Mouse (Mus musculus) hindlimb bud, embryonic 11.5 days (tissue): ENCODE data around the gene Col27a1.

Experiments
- DNase-seq: peaks from one replicate; pipeline ENCODE4 v3.0.0-alpha.2; 2012; ENCODE audit warnings: low read depth, low spot score; ENCODE audit errors: extremely low spot score

The Col27a1 gene

GRCm38 (mm10) chr4:63307175-63308062 is 93.6 kb downstream of the Col27a1 start:
- peak; percentile 37 for DNase-seq

DNA sequence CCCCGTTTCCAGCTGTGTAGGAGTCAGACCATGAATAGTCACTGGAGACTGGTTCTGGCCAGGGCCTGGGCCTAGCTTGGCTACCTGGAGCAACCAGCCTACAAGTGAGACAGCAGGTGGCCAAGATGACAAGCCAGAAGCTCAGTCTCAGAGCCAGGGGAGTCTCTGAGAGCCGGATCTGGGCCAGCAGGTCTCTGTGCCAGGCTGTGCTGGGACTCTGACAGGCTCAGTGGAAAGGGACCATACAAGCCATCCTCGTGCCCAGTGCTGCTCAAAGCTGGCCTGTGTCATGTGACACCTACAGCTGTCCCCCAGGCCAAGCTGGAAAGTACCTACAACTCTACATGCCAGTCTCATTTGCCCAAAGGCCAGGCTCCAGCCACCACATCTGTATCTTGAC is 94.5 kb downstream of the Col27a1 start:
- DNase-seq, result no peak

DNA sequence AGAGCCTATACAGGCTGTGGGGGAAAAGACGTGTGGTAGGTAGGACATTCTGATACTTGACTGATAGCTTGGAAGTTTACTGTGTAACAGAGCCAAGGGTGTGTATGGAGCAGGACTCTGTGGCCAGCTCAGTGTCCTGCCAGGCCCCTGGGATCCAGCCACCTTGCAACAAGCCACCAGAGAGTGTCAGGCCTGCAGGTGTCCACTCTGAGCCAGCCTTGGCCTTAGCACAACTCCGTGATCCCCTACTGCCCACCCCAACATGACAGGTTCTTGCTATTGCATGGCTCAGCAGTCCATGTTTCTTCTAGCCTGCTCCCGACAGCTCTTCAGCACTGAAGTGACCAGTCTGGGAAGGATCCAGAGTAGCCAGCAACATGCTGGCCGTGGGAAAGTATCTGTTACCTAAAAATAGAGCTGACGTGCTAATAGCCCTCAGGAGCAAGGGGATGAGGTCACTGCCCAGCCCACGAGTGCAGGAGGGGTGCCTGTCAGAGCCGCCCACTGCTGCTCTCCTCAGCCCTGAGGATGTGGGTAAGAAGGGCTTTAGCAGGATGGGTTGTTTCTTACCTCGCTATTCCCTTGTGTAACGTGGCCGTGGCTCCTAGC is 96.5 kb downstream of the Col27a1 start:
- DNase-seq, result no peak

- no peak for DNase-seq
These were observed 97.6 kb downstream of the Col27a1 start for GRCm38 (mm10) chr4:63311426-63311825.

DNA sequence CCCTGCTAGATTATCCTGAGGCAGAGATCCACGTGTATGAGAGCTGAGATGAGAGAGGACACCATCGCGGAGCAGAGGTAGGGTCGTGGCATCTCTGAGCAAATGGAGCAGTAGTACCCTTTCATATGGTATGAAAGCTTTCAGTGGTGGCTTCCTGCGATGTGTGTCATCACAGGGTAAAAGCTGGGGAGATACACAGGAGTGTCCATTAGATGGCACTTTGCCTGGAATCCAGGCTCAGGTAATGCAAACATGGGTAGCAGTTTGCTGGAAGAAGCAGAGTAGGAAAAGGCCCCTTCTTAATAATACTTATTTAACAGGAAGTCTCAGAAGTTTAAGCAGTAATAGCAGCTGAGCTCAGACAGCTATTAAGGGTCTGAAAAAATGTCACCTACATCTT is 100.3 kb downstream of the Col27a1 start:
- DNase-seq, result no peak

- no peak for DNase-seq
These were observed 102.4 kb downstream of the Col27a1 start for GRCm38 (mm10) chr4:63316076-63316746.

- peak; percentile 12 for DNase-seq
These were observed 105.8 kb downstream of the Col27a1 start for GRCm38 (mm10) chr4:63319566-63319965.

- no peak for DNase-seq
These were observed 109.5 kb downstream of the Col27a1 start for GRCm38 (mm10) chr4:63323275-63323815.

DNA sequence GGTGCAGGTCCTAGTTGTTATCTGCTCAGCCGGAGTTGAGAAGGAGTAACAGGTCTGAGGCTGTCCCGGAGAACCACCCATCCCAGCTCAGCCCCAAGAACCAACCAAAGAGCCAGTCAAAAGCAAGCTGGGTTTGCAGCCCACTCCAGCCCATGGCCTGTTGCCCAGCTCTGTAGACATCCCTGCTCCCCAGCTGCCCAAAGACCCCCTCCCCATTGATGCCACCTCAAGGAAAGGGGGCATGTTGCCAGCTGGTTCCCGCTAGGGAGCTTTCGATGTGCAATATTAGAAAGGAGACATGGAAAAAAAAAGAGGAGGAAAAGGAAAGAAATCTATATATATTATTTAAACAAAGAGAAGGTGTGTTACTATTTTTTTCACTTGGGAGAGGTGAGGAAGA is 119.6 kb downstream of the Col27a1 start:
- DNase-seq, result no peak

DNA sequence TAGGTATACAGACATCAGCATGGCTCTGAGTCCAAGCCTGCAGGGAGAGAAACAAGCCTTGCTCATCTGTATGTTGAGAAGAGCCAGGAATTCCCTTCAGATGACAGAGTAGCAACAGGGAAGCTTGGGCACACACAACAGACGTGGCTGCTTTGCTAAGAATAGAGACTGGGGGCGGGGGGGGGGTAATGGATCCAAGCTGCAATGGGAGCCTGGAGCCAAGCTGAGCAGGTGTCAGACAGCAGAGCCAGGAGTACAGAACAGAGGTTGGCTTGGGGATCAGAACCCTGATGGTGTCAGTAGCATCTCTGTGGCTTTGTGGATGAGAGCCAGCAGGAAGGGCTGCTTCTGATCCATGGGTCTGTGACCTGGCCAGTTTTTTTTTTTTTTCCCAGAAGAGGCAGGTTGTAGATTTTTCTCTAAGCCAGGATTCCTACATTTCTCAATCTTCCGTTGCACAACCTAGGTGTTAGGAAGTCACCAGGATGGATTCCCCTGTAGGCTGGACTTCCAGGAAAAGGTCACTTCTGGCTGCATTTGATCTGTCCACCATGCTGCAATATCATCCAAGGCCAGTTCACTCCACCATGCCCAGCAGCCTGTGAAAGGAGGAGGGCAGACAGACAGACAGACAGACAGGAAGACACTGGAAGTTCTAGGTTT is 124.7 kb downstream of the Col27a1 start:
- no peak for DNase-seq

GRCm38 (mm10) chr4:63342491-63342890 is 128.7 kb downstream of the Col27a1 start:
- DNase-seq, result no peak

GRCm38 (mm10) chr4:63343608-63344007 is 129.8 kb downstream of the Col27a1 start:
- no peak for DNase-seq

GRCm38 (mm10) chr4:63344295-63344694 is 130.5 kb downstream of the Col27a1 start, which contains the start of gene Orm1:
Gene Orm1, plus strand, starts transcription at chr4:63344560.
- DNase-seq, result no peak

GRCm38 (mm10) chr4:63345261-63345660 is 131.5 kb downstream of the Col27a1 start:
- no peak for DNase-seq

DNA sequence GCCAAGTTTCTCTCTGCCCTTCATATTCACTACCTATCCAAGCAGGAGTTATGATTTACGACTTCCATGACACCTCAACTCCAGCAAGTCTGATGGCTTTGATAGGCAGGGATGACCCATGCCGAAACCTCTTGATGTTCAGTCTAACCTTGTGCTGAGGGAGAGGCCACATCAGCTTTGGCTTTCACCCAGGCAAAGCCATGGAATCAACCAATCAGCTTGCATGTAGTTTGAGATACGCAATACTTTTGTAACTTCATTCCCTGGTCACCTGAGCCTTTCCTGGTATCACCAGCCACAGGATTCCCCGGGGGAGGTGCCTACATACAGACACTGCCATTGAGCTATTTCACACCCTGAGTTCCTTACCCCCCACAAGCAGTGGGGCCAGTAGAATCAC is 132.9 kb downstream of the Col27a1 start:
- DNase-seq, result no peak

GRCm38 (mm10) chr4:63348524-63348923 is 134.7 kb downstream of the Col27a1 start:
- no peak for DNase-seq

DNA sequence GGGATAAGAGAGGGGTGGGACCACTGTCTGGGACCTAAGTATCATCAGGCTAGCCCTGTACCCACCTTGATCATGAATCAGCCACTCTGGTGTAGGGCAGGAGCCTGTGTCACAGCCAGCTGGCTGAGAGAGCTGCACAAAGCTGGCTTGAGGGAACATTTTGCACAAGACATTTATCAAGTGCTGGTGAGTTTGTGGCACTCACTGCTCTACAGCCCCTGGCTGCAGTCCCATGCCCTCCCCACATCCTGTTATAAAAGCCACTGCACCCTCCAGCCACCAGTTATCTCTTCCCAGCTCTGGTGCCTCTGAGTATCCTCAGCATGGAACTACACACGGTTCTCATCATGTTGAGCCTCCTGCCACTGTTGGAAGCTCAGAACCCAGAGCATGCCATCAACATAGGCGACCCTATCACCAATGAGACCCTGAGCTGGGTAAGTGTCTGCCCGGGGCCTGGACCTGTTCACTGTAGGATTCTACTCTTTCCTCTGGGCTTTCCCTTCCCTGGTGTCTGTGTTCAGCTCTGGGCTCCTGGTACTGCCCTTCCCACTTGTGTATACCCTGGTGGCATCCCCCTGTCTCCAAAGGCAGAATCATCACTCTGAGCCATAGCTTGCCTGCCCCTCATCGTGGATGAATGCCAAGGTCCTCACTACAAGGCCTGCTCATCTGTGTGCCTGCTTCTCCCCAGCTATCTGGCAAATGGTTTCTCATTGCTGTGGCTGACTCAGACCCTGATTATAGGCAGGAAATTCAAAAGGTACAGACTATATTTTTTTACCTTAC is 142.3 kb downstream of the Col27a1 start, which contains the start of gene Orm3:
Gene Orm3 (plus strand): TSS at position 286 of the 789 bp plus-strand sequence.
- no peak for DNase-seq

DNA sequence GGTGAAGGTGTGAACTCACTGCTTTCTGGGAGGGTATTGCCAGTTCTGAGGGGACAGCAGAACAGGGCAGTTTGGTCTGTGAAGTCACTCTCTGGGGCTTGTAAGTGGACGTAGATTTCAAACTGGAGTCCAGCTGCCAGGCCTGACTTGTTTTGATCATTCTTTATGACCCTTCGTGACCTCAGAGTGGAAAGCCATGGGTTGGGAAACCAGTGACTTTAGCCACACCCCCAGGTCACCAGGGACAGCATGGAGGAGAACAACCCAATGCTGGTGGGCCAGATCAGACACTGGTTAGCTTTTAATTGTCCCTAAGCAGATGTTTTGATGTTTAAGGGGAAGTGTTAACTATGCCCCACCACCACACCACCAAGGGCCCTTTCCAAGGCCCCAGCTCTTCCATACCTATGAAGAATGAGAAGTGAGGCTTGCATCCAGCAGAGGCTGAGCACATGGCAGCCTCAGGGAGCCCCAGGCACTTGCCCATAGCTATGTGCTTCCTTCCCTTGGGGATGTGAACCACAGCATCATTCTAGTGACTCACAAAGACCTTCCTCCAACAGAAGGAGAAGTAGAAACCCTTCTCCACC is 143.3 kb downstream of the Col27a1 start:
- DNase-seq, result no peak

GRCm38 (mm10) chr4:63359861-63360260 is 146.1 kb downstream of the Col27a1 start:
- DNase-seq, result no peak

- DNase-seq, result no peak
These were observed 148.3 kb downstream of the Col27a1 start, which contains the start of gene Orm2 for GRCm38 (mm10) chr4:63362150-63362549. Gene Orm2, plus strand, starts transcription at chr4:63362449.
